Mouse (Mus musculus) layer of hippocampus, adult 2 months (tissue): ENCODE results near the gene Syt13. TPM values are rescaled to one million over a fixed set of nuclear protein-coding genes. Genes with fewer than 3 reads are reported as not detected.

ENCODE experiments used
- DNase-seq, 2 experiments: peaks; one replicate each; pipeline ENCODE4 v3.0.0; 2022; ENCODE audit warnings: low spot score in 2 of 2
- H3K27ac ChIP-seq: fragments of 200-600 bp; 2 replicates; pipeline ENCODE4 v1.8.1; 2022
- H3K4me3 ChIP-seq: fragments of 200-600 bp; 2 replicates; pipeline ENCODE4 v1.8.1; 2022; ENCODE audit warnings: mild to moderate bottlenecking
- CTCF ChIP-seq: fragments of 200-600 bp; conservative IDR thresholded peaks from 2 replicates; pipeline ENCODE4 v1.8.1; 2022; ENCODE audit warnings: antibody characterized with exemption, mild to moderate bottlenecking, moderate library complexity
- total RNA-seq, 2 experiments: library from RNA; stranded (reverse); gene quantifications; 2 replicates each; pipeline ENCODE4 v1.2.3; 2021

The Syt13 gene
- total RNA-seq, 2 experiments from 2014 or later, result 153 to 163 TPM

GRCm38 (mm10) chr2:92934312-92934982 lies 19.5 kb downstream of the Syt13 start:
- Histone ChIP-seq H3K4me3 (no peak overlapping the region; the same call in 1 of the 2 replicates), H3K27ac (peak overlapping the region; percentile 82)
- DNase-seq, result peak; percentile 69 to 75
- no peak for TF ChIP-seq CTCF

DNA sequence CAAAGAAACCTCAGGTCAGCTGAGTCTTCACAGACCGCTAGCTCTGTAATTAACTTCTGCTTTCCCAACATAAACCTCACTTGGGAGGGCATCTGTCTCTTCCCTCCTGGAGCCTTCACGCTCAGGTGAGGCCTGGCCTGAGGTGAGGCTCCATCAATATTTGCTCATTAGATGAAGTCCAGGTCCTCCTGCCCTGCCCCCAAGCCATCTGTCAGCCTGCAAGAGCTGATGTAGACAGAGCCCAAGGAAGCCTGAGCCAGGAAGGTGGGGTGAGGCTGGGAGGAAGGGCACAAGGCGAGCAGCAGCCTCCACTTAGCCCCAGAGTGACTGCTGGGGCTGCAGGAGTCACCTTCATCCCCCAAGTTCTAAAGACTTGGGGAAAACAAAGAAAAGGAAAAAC lies 20.6 kb downstream of the Syt13 start:
- no peak overlapping the region for H3K4me3 ChIP-seq
- H3K27ac ChIP-seq, result peak overlapping the region; percentile 56
- no peak for TF ChIP-seq CTCF
- DNase-seq, result no peak

DNA sequence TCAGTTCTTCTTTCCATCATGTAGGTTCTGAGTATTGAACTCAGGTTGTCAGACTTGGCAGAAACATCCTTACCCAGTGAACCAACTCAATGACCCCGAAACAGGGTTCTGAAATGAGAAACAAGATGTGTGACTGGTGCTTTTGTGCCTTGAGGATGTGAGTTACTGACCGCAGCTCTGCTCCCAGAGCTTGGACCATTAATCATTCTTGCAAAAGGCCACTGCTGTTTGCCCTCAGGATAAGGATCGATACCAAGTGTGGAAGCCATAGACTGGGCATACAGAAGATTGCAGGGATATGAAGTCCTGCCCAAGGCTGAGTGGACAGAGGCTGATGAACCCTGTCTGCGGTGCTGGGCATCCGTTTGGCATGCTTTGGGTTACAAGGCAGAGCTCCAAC lies 23.2 kb downstream of the Syt13 start:
- Histone ChIP-seq H3K27ac (peak overlapping the region; percentile 46; the same call in 1 of the 2 replicates), H3K4me3 (no peak overlapping the region)
- no peak for DNase-seq
- no peak for TF ChIP-seq CTCF

GRCm38 (mm10) chr2:92938827-92939226 lies 23.9 kb downstream of the Syt13 start:
- TF ChIP-seq CTCF, result no peak
- Histone ChIP-seq H3K27ac (peak overlapping the region; percentile 70), H3K4me3 (no peak overlapping the region)
- peak in 1 of 2 experiments; percentile 33 for DNase-seq

DNA sequence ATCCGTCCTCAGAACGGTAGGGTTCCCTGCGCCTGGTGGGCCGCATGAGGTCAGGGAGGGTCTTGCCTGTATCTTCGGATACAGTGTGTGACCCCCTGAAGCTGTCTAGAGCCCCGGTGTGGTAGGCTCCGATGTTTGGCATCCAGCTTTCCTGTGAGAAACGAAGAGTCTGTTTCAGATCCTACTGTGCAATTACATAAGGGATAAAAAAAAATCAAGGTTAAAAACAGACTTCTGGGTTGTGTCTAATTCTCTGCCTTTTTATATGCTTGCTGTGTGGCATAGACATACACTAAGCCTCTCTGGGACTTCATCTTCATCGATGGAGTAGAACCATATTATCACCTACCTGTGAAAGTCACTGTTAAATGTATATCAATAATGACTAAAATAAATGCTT lies 26.1 kb downstream of the Syt13 start:
- no peak for DNase-seq
- Histone ChIP-seq H3K27ac (peak overlapping the region; percentile 70), H3K4me3 (no peak overlapping the region)
- TF ChIP-seq CTCF, result no peak

GRCm38 (mm10) chr2:92941463-92941862 lies 26.6 kb downstream of the Syt13 start:
- no peak for TF ChIP-seq CTCF

GRCm38 (mm10) chr2:92943406-92943805 lies 28.5 kb downstream of the Syt13 start:
- no peak for DNase-seq
- Histone ChIP-seq H3K27ac (no peak overlapping the region), H3K4me3 (no peak overlapping the region)
- TF ChIP-seq CTCF, result no peak

More at GRCm38 (mm10) chr2:92941463-92941862, 26.6 kb downstream of the Syt13 start:
- H3K27ac ChIP-seq, result peak overlapping the region; percentile 70
- no peak overlapping the region for H3K4me3 ChIP-seq
- no peak for DNase-seq

DNA sequence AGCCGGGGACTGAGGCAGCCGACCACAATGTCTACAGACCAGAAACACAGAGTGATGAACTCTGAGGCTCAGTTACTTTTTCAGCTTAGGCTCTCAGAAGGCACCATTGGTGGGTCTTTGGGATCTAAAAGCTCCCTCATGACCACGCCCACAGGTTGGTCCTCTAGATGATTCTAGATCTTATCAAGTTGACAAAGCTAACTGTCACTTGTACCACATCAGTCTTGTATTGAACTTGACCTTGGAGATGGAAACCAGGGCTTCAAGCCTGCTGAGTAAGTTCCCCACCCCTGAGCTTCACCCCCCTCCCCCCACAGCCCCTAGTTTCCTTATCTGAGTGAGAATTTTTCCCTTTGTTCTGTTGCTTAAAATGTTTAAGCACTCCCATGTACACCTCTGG lies 29.5 kb downstream of the Syt13 start:
- H3K4me3 ChIP-seq, result no peak overlapping the region
- DNase-seq, result no peak
- no peak overlapping the region for H3K27ac ChIP-seq
- no peak for TF ChIP-seq CTCF

DNA sequence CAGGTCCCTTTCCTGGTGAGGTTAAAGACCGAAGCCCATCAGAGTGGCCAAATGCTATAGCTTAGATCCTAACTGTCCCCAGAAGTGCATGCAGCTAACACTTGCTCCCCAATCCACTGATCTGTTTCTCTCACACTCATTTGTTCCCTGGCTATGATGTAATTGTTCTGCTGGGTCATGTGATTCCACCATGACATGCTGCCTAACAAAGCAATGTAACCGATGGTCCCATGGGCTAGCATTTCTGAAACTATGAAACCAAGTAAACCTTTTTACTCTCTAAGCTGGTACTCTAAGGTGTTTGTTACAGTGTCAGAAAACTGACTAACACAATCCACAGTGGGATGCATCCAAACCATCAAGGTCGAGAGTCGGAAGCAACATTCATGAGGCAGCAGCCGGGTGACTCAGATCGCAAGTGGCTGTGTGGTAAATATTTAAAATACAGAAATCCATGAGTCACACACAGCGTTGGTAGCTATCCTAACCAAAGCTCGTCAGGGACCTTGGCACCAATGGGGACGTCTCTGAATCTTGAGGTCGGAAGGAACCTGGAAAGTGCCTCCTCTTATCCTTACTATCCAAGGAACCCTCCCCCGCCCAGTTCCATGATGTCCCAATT lies 30.3 kb downstream of the Syt13 start:
- TF ChIP-seq CTCF, result no peak
- DNase-seq, result no peak
- no peak overlapping the region for H3K27ac ChIP-seq
- H3K4me3 ChIP-seq, result no peak overlapping the region

- H3K4me3 ChIP-seq, result no peak overlapping the region
- TF ChIP-seq CTCF, result peak; percentile 56
- no peak for DNase-seq
- peak overlapping the region; percentile 28; the same call in 1 of the 2 replicates for H3K27ac ChIP-seq
These were observed 31.1 kb downstream of the Syt13 start for GRCm38 (mm10) chr2:92945824-92946598.

GRCm38 (mm10) chr2:92947981-92948698 lies 33.2 kb downstream of the Syt13 start:
- DNase-seq, result no peak
- no peak overlapping the region for H3K4me3 ChIP-seq
- no peak for TF ChIP-seq CTCF
- H3K27ac ChIP-seq, result peak overlapping the region; percentile 69; the same call in 1 of the 2 replicates

GRCm38 (mm10) chr2:92948699-92949300 lies 33.9 kb downstream of the Syt13 start:
- Histone ChIP-seq H3K27ac (peak overlapping the region; percentile 69; the same call in 1 of the 2 replicates), H3K4me3 (no peak overlapping the region)
- no peak for TF ChIP-seq CTCF
- no peak for DNase-seq
